Mouse (Mus musculus): Measurements from ENCODE around the gene Sdccag8. TPM values are rescaled to one million over a fixed set of nuclear protein-coding genes. Genes with fewer than 3 reads are reported as not detected.

Sdccag8 gene
- total and polyA plus RNA-seq, 2 experiments: 2.3 to 9.5 TPM

- peak; percentile 8 for DNase-seq (ENCODE audit: extremely low read depth, low read depth, low spot score)
- Histone ChIP-seq H3K4me3 (ENCODE audit: insufficient read depth, low read depth, low read length) (no peak overlapping the region), H3K9ac (ENCODE audit: low read depth, low read length) (no peak overlapping the region), H3K27me3 (ENCODE audit: control insufficient read depth, insufficient read depth, low read length) (no peaks in the 10 kb centered on the region), H3K27ac (replicated peaks; ENCODE audit: insufficient read depth, low read depth, low read length) (no peak overlapping the region), H3K36me3 (ENCODE audit: control insufficient read depth, insufficient read depth, low read length) (no peaks in the 10 kb centered on the region), H3K79me2 (ENCODE audit: control insufficient read depth, insufficient read depth, low read length) (no peaks in the 10 kb centered on the region), H3K4me1 (ENCODE audit: control insufficient read depth, insufficient read depth, low read length) (no peaks in the 10 kb centered on the region)
- 82% methylated on average over 6 of the region's 6 CpGs for WGBS
- TF ChIP-seq POLR2A (IDR thresholded peaks at IDR 0.05; ENCODE audit: extremely low read depth, insufficient read depth, low read length) (no peak), CTCF (IDR thresholded peaks at IDR 0.05; ENCODE audit: low read depth, low read length) (no peak)
Observed at GRCm38 (mm10) chr1:177039093-177039674, 224.7 kb downstream of the Sdccag8 start.

- Histone ChIP-seq H3K79me2 (ENCODE audit: control insufficient read depth, insufficient read depth, low read length) (no peaks in the 10 kb centered on the region), H3K4me3 (ENCODE audit: insufficient read depth, low read depth, low read length) (no peak overlapping the region), H3K36me3 (ENCODE audit: control insufficient read depth, insufficient read depth, low read length) (no peaks in the 10 kb centered on the region), H3K27ac (replicated peaks; ENCODE audit: insufficient read depth, low read depth, low read length) (no peak overlapping the region), H3K27me3 (ENCODE audit: control insufficient read depth, insufficient read depth, low read length) (no peaks in the 10 kb centered on the region), H3K4me1 (ENCODE audit: control insufficient read depth, insufficient read depth, low read length) (peaks cover under 1% of the 10 kb centered on the region; the same call in 1 of the 2 replicates), H3K9ac (ENCODE audit: low read depth, low read length) (no peak overlapping the region)
- TF ChIP-seq POLR2A (IDR thresholded peaks at IDR 0.05; ENCODE audit: extremely low read depth, insufficient read depth, low read length) (no peak), CTCF (IDR thresholded peaks at IDR 0.05; ENCODE audit: low read depth, low read length) (no peak)
- 85% methylated on average over 4 of the region's 4 CpGs for WGBS
- no peak for DNase-seq (ENCODE audit: extremely low read depth, low read depth, low spot score)
Observed at GRCm38 (mm10) chr1:177040058-177040457, 225.6 kb downstream of the Sdccag8 start.

GRCm38 (mm10) chr1:177045885-177046284 lies 231.4 kb downstream of the Sdccag8 start:
- peak; percentile 95 for DNase-seq (ENCODE audit: extremely low read depth, low read depth, low spot score)
- peaks cover 5% of the 10 kb centered on the region; the same call in 1 of the 2 replicates for H3K4me1 ChIP-seq (ENCODE audit: control insufficient read depth, insufficient read depth, low read length)
- no peak overlapping the region for H3K9ac ChIP-seq (ENCODE audit: low read depth, low read length)
- H3K4me3 ChIP-seq (ENCODE audit: insufficient read depth, low read depth, low read length): no peak overlapping the region
- no peaks in the 10 kb centered on the region for H3K79me2 ChIP-seq (ENCODE audit: control insufficient read depth, insufficient read depth, low read length)
- TF ChIP-seq CTCF (IDR thresholded peaks at IDR 0.05; ENCODE audit: low read depth, low read length) (no peak), POLR2A (IDR thresholded peaks at IDR 0.05; ENCODE audit: extremely low read depth, insufficient read depth, low read length) (no peak)
- no peak overlapping the region for H3K27ac ChIP-seq (replicated peaks; ENCODE audit: insufficient read depth, low read depth, low read length)
- no peaks in the 10 kb centered on the region for H3K27me3 ChIP-seq (ENCODE audit: control insufficient read depth, insufficient read depth, low read length)
- H3K36me3 ChIP-seq (ENCODE audit: control insufficient read depth, insufficient read depth, low read length): no peaks in the 10 kb centered on the region

GRCm38 (mm10) chr1:177046963-177047362 lies 232.5 kb downstream of the Sdccag8 start:
- no peaks in the 10 kb centered on the region for H3K79me2 ChIP-seq (ENCODE audit: control insufficient read depth, insufficient read depth, low read length)
- H3K36me3 ChIP-seq (ENCODE audit: control insufficient read depth, insufficient read depth, low read length): no peaks in the 10 kb centered on the region
- no peak for TF ChIP-seq POLR2A (IDR thresholded peaks at IDR 0.05; ENCODE audit: extremely low read depth, insufficient read depth, low read length)
- no peak for TF ChIP-seq CTCF (IDR thresholded peaks at IDR 0.05; ENCODE audit: low read depth, low read length)
- peaks cover 5% of the 10 kb centered on the region; the same call in 1 of the 2 replicates for H3K4me1 ChIP-seq (ENCODE audit: control insufficient read depth, insufficient read depth, low read length)
- H3K4me3 ChIP-seq (ENCODE audit: insufficient read depth, low read depth, low read length): no peak overlapping the region
- H3K9ac ChIP-seq (ENCODE audit: low read depth, low read length): no peak overlapping the region
- no peak for DNase-seq (ENCODE audit: extremely low read depth, low read depth, low spot score)
- WGBS: 85% methylated on average over 2 of the region's 2 CpGs
- H3K27ac ChIP-seq (replicated peaks; ENCODE audit: insufficient read depth, low read depth, low read length): no peak overlapping the region
- H3K27me3 ChIP-seq (ENCODE audit: control insufficient read depth, insufficient read depth, low read length): no peaks in the 10 kb centered on the region

GRCm38 (mm10) chr1:177048773-177049172 lies 234.3 kb downstream of the Sdccag8 start:
- DNase-seq (ENCODE audit: extremely low read depth, low read depth, low spot score): no peak
- H3K4me1 ChIP-seq (ENCODE audit: control insufficient read depth, insufficient read depth, low read length): peaks cover 5% of the 10 kb centered on the region; the same call in 1 of the 2 replicates
- TF ChIP-seq POLR2A (IDR thresholded peaks at IDR 0.05; ENCODE audit: extremely low read depth, insufficient read depth, low read length) (no peak), CTCF (IDR thresholded peaks at IDR 0.05; ENCODE audit: low read depth, low read length) (no peak)
- no peaks in the 10 kb centered on the region for H3K27me3 ChIP-seq (ENCODE audit: control insufficient read depth, insufficient read depth, low read length)
- no peaks in the 10 kb centered on the region for H3K79me2 ChIP-seq (ENCODE audit: control insufficient read depth, insufficient read depth, low read length)
- H3K36me3 ChIP-seq (ENCODE audit: control insufficient read depth, insufficient read depth, low read length): no peaks in the 10 kb centered on the region
- 83% methylated on average over 2 of the region's 2 CpGs for WGBS
- no peak overlapping the region for H3K27ac ChIP-seq (replicated peaks; ENCODE audit: insufficient read depth, low read depth, low read length)
- no peak overlapping the region for H3K4me3 ChIP-seq (ENCODE audit: insufficient read depth, low read depth, low read length)
- no peak overlapping the region for H3K9ac ChIP-seq (ENCODE audit: low read depth, low read length)

GRCm38 (mm10) chr1:177051366-177051963 lies 237.0 kb downstream of the Sdccag8 start:
- Histone ChIP-seq H3K79me2 (ENCODE audit: control insufficient read depth, insufficient read depth, low read length) (no peaks in the 10 kb centered on the region), H3K4me1 (ENCODE audit: control insufficient read depth, insufficient read depth, low read length) (no peaks in the 10 kb centered on the region), H3K36me3 (ENCODE audit: control insufficient read depth, insufficient read depth, low read length) (no peaks in the 10 kb centered on the region), H3K4me3 (ENCODE audit: insufficient read depth, low read depth, low read length) (no peak overlapping the region), H3K27ac (replicated peaks; ENCODE audit: insufficient read depth, low read depth, low read length) (no peak overlapping the region), H3K9ac (ENCODE audit: low read depth, low read length) (no peak overlapping the region), H3K27me3 (ENCODE audit: control insufficient read depth, insufficient read depth, low read length) (no peaks in the 10 kb centered on the region)
- DNase-seq (ENCODE audit: extremely low read depth, low read depth, low spot score): no peak
- no peak for TF ChIP-seq CTCF (IDR thresholded peaks at IDR 0.05; ENCODE audit: low read depth, low read length)
- TF ChIP-seq POLR2A (IDR thresholded peaks at IDR 0.05; ENCODE audit: extremely low read depth, insufficient read depth, low read length): no peak
- WGBS: 94% methylated on average over 11 of the region's 11 CpGs

Measured in liver, adult 2 months (tissue).